Mouse (Mus musculus) liver, embryonic 11.5 days (tissue): ENCODE data around the gene Pisd. TPM values are rescaled to one million over a fixed set of nuclear protein-coding genes. Genes with fewer than 3 reads are reported as not detected.

Source experiments
- ATAC-seq: fragments of 200-750 bp; cut with Nextera tagmentation; replicated peaks from 2 replicates; pipeline ENCODE4 v1.8.0; 2017; ENCODE audit warnings: moderate number of reproducible peaks, mild to moderate bottlenecking, moderate TSS enrichment, moderate library complexity; ENCODE audit not compliant: low FRiP score
- DNase-seq: peaks from one replicate; pipeline ENCODE4 v3.0.0-alpha.2; 2017; ENCODE audit warnings: low spot score
- H3K27ac ChIP-seq: fragments of 300-500 bp; sonication (generic); 2 replicates; pipeline ENCODE4 v1.5.1; 2014; ENCODE audit warnings: mild to moderate bottlenecking, low read depth, low read length, control low read depth
- H3K27me3 ChIP-seq: fragments of 300-500 bp; sonication (generic); replicated peaks from 2 replicates; pipeline ENCODE4 v1.6.1; 2014; ENCODE audit warnings: low read length, mixed read lengths; ENCODE audit not compliant: control insufficient read depth, insufficient read depth
- H3K36me3 ChIP-seq: fragments of 300-500 bp; sonication (generic); 2 replicates; pipeline ENCODE4 v1.6.1; 2014; ENCODE audit warnings: mild to moderate bottlenecking, low read length, moderate library complexity, mixed read lengths; ENCODE audit not compliant: control insufficient read depth, insufficient read depth
- H3K4me1 ChIP-seq: fragments of 300-500 bp; sonication (generic); replicated peaks from 2 replicates; pipeline ENCODE4 v1.6.1; 2014; ENCODE audit warnings: low read length, mixed read lengths; ENCODE audit not compliant: control insufficient read depth, insufficient read depth
- H3K4me2 ChIP-seq: fragments of 300-500 bp; sonication (generic); 2 replicates; pipeline ENCODE4 v1.6.1; 2014; ENCODE audit warnings: mild to moderate bottlenecking, control low read depth, moderate library complexity
- H3K4me3 ChIP-seq: fragments of 300-500 bp; sonication (generic); 2 replicates; pipeline ENCODE4 v1.5.1; 2014; ENCODE audit warnings: low read depth, low read length, control low read depth
- H3K9ac ChIP-seq: fragments of 300-500 bp; sonication (generic); 2 replicates; pipeline ENCODE4 v1.6.1; 2014; ENCODE audit warnings: low read depth, low read length, control low read depth
- H3K9me3 ChIP-seq: fragments of 300-500 bp; sonication (generic); 2 replicates; pipeline ENCODE4 v1.6.1; 2016; ENCODE audit warnings: low read length, inconsistent platforms, mixed read lengths; ENCODE audit not compliant: control insufficient read depth
- WGBS: fragments of 180-500 bp; shearing (Covaris S2); extraction: QIAGEN DNeasy Blood & Tissue Kit; methylation state at CpG from one replicate; pipeline ENCODE4 v1.1.7; 2014; 5-methylcytosine and 5-hydroxymethylcytosine counted together
- polyA plus RNA-seq: library from polyadenylated mRNA; unstranded; fragments of >200 nt; fragmentation: Nextera tagmentation; extraction: Ambion mirVana; gene quantifications from 2 replicates; pipeline ENCODE4 v1.2.1, GENCODE M21; 2014

Gene Pisd
- polyA plus RNA-seq, 1 experiment from 2014 or later = 61.0 TPM

GRCm38 (mm10) chr5:32711485-32711884 is 74.0 kb downstream of the Pisd start:
- Histone ChIP-seq H3K9me3 (no peaks in the 10 kb centered on the region), H3K36me3 (no peaks in the 10 kb centered on the region), H3K4me3 (no peak overlapping the region), H3K4me2 (no peak overlapping the region), H3K27me3 (no peaks in the 10 kb centered on the region), H3K9ac (no peak overlapping the region), H3K27ac (no peak overlapping the region), H3K4me1 (no peaks in the 10 kb centered on the region)
- ATAC-seq = no peak
- DNase-seq = no peak
- 80% methylated on average over 5 of the region's 5 CpGs for WGBS

- Histone ChIP-seq H3K4me3 (no peak overlapping the region), H3K27me3 (no peaks in the 10 kb centered on the region), H3K4me1 (no peaks in the 10 kb centered on the region), H3K4me2 (no peak overlapping the region), H3K36me3 (no peaks in the 10 kb centered on the region), H3K27ac (no peak overlapping the region), H3K9me3 (no peaks in the 10 kb centered on the region), H3K9ac (no peak overlapping the region)
- no peak for DNase-seq
- WGBS = 65% methylated on average over 2 of the region's 2 CpGs
- ATAC-seq = no peak
Observed at GRCm38 (mm10) chr5:32706226-32706780, 79.1 kb downstream of the Pisd start.

GRCm38 (mm10) chr5:32697208-32697867 is 88.1 kb downstream of the Pisd start:
- H3K9ac ChIP-seq = no peak overlapping the region
- H3K9me3 ChIP-seq = no peaks in the 10 kb centered on the region
- no peaks in the 10 kb centered on the region for H3K36me3 ChIP-seq
- ATAC-seq = no peak
- WGBS = 66% methylated on average over 5 of the region's 5 CpGs
- no peaks in the 10 kb centered on the region for H3K4me1 ChIP-seq
- H3K27me3 ChIP-seq = no peaks in the 10 kb centered on the region
- no peak overlapping the region for H3K4me3 ChIP-seq
- H3K27ac ChIP-seq = no peak overlapping the region
- DNase-seq = no peak
- no peak overlapping the region for H3K4me2 ChIP-seq

- 52% methylated on average over 2 of the region's 2 CpGs for WGBS
- no peaks in the 10 kb centered on the region for H3K4me1 ChIP-seq
Observed at GRCm38 (mm10) chr5:32693411-32693810, 92.0 kb downstream of the Pisd start.

More at GRCm38 (mm10) chr5:32693411-32693810, 92.0 kb downstream of the Pisd start:
- Histone ChIP-seq H3K27me3 (no peaks in the 10 kb centered on the region), H3K27ac (no peak overlapping the region), H3K9ac (no peak overlapping the region), H3K36me3 (no peaks in the 10 kb centered on the region), H3K4me3 (no peak overlapping the region), H3K4me2 (no peak overlapping the region), H3K9me3 (no peaks in the 10 kb centered on the region)
- DNase-seq (no peak), ATAC-seq (no peak)

Other genes starting within 250 kb of the Pisd start
- gene Yes1, start 174.5 kb downstream of the Pisd start, polyA plus RNA-seq = 18.8 and 18.9 TPM in 2 replicates
- gene Gm20671, start 41.5 kb upstream of the Pisd start, polyA plus RNA-seq = not detected in 2 replicates
- 13.0 and 14.1 TPM in 2 replicates for gene Prr14l, start 68.6 kb upstream of the Pisd start, polyA plus RNA-seq
- gene Depdc5, start 78.1 kb upstream of the Pisd start, polyA plus RNA-seq = 22.6 and 24.0 TPM in 2 replicates
- gene Ywhah, start 233.2 kb upstream of the Pisd start, polyA plus RNA-seq = 361 and 380 TPM in 2 replicates